Mouse (Mus musculus) erythroblast, embryonic 14.5 days (primary cell): ENCODE data around the gene Tardbp.

Experiments
- GATA1 ChIP-seq: IDR thresholded peaks from 2 replicates; pipeline ENCODE4 v1.6.1; 2012; ENCODE audit warnings: low read length, inconsistent platforms, mixed read lengths
- TAL1 ChIP-seq: IDR thresholded peaks from 3 replicates; pipeline ENCODE4 v1.6.1; 2012; ENCODE audit warnings: low read length, inconsistent platforms, mixed read lengths

GRCm38 (mm10) chr4:148583257-148583656 is 43.6 kb downstream of the Tardbp start:
- TF ChIP-seq GATA1 (no peak), TAL1 (no peak)
